Mouse (Mus musculus) limb, embryonic 14.5 days (tissue): ENCODE measurements around the gene Cd101. TPM values are rescaled to one million over a fixed set of nuclear protein-coding genes. Genes with fewer than 3 reads are reported as not detected.

Source experiments
- ATAC-seq: fragments of 200-750 bp; cut with Nextera tagmentation; 2 replicates; pipeline ENCODE4 v1.8.0; 2017; ENCODE audit warnings: low read depth, moderate number of reproducible peaks, moderate TSS enrichment; ENCODE audit not compliant: low FRiP score
- DNase-seq: peaks from one replicate; pipeline ENCODE4 v3.0.0-alpha.2; 2015; ENCODE audit warnings: low spot score
- H3K27ac ChIP-seq: fragments of 300-500 bp; sonication (generic); replicated peaks from 2 replicates; pipeline ENCODE4 v1.5.1; 2014; ENCODE audit warnings: low read depth, mild to moderate bottlenecking, low read length, moderate library complexity, mixed read lengths
- H3K27me3 ChIP-seq: fragments of 300-500 bp; sonication (generic); 2 replicates; pipeline ENCODE4 v1.6.1; 2014; ENCODE audit warnings: low read length, mixed read lengths; ENCODE audit not compliant: control insufficient read depth, insufficient read depth
- H3K36me3 ChIP-seq: fragments of 300-500 bp; sonication (generic); 2 replicates; pipeline ENCODE4 v1.6.1; 2014; ENCODE audit warnings: mild to moderate bottlenecking, low read length, moderate library complexity, mixed read lengths; ENCODE audit not compliant: control insufficient read depth, insufficient read depth
- H3K4me1 ChIP-seq: fragments of 300-500 bp; sonication (generic); 2 replicates; pipeline ENCODE4 v1.6.1; 2014; ENCODE audit warnings: antibody characterized with exemption, low read length, mixed read lengths; ENCODE audit not compliant: control insufficient read depth, insufficient read depth
- H3K4me2 ChIP-seq: fragments of 300-500 bp; sonication (generic); replicated peaks from 2 replicates; pipeline ENCODE4 v1.6.1; 2014; ENCODE audit warnings: low read depth, mild to moderate bottlenecking, low read length, moderate library complexity; ENCODE audit not compliant: severe bottlenecking
- H3K4me3 ChIP-seq: fragments of 300-500 bp; sonication (generic); replicated peaks from 2 replicates; pipeline ENCODE4 v1.5.1; 2014; ENCODE audit warnings: low read length
- H3K9ac ChIP-seq: fragments of 300-500 bp; sonication (generic); 2 replicates; pipeline ENCODE4 v1.6.1; 2014; ENCODE audit warnings: mild to moderate bottlenecking, low read depth, low read length, moderate library complexity; ENCODE audit not compliant: severe bottlenecking
- H3K9me3 ChIP-seq: fragments of 300-500 bp; sonication (generic); 2 replicates; pipeline ENCODE4 v1.6.1; 2016; ENCODE audit warnings: low read length; ENCODE audit not compliant: control insufficient read depth
- POLR2A ChIP-seq: fragments of 200-500 bp; IDR thresholded peaks from 2 replicates; pipeline ENCODE4 v1.8.0; 2012; ENCODE audit warnings: inconsistent platforms, mild to moderate bottlenecking, moderate library complexity, borderline replicate concordance; ENCODE audit not compliant: insufficient read depth, insufficient read length; ENCODE audit errors: extremely low read depth
- WGBS: fragments of 180-500 bp; shearing (Covaris S2); extraction: QIAGEN DNeasy Blood & Tissue Kit; methylation state at CpG from one replicate; pipeline ENCODE4 v1.1.7; 2014; 5-methylcytosine and 5-hydroxymethylcytosine counted together
- polyA plus RNA-seq, 2 experiments: library from polyadenylated mRNA; depleted of rRNA in 1 of 2; stranded (reverse) in 1 of 2; unstranded in 1 of 2; fragments of >200 nt; fragmentation: Nextera tagmentation in 1 of 2; extraction: Ambion mirVana in 1 of 2; gene quantifications; 2 replicates each; pipeline versions ENCODE4 v1.2.1 to v1.2.3; 2012 to 2014

Gene Cd101
- polyA plus RNA-seq, 2 experiments = 0.14 to 0.19 TPM

GRCm38 (mm10) chr3:101031456-101032142, 2.2 kb upstream of the Cd101 start:
- no peak for DNase-seq

GRCm38 (mm10) chr3:101030630-101031029, 1.3 kb upstream of the Cd101 start:
- Histone ChIP-seq H3K4me1 (0 out of 2 replicates have a peak, but pooled peaks cover 7% of the 10 kb centered on the region), H3K9me3 (no peaks in the 10 kb centered on the region), H3K4me2 (no peak overlapping the region), H3K27me3 (no peaks in the 10 kb centered on the region), H3K36me3 (no peaks in the 10 kb centered on the region), H3K9ac (no peak overlapping the region), H3K4me3 (no peak overlapping the region), H3K27ac (no peak overlapping the region)
- no peak for DNase-seq
- ATAC-seq = no peak
- TF ChIP-seq POLR2A = no peak
- WGBS = 100% methylated on average over 1 of the region's 1 CpGs

More at GRCm38 (mm10) chr3:101031456-101032142, 2.2 kb upstream of the Cd101 start:
- 54% methylated on average over 7 of the region's 7 CpGs for WGBS
- 0 out of 2 replicates have a peak, but pooled peaks cover 7% of the 10 kb centered on the region for H3K4me1 ChIP-seq
- ATAC-seq = no peak
- H3K27me3 ChIP-seq = no peaks in the 10 kb centered on the region
- H3K9me3 ChIP-seq = no peaks in the 10 kb centered on the region
- H3K9ac ChIP-seq = no peak overlapping the region
- TF ChIP-seq POLR2A = no peak
- 0 out of 2 replicates have a peak, but pooled peaks cover 4% of the 10 kb centered on the region for H3K36me3 ChIP-seq
- no peak overlapping the region for H3K4me2 ChIP-seq
- H3K4me3 ChIP-seq = no peak overlapping the region
- H3K27ac ChIP-seq = no peak overlapping the region

- TF ChIP-seq POLR2A = no peak
- no peaks in the 10 kb centered on the region for H3K36me3 ChIP-seq
- no peak overlapping the region for H3K4me3 ChIP-seq
- H3K4me1 ChIP-seq = 0 out of 2 replicates have a peak, but pooled peaks cover 7% of the 10 kb centered on the region
- ATAC-seq (no peak), DNase-seq (no peak)
- WGBS = 79% methylated on average over 1 of the region's 1 CpGs
- no peak overlapping the region for H3K27ac ChIP-seq
- H3K9ac ChIP-seq = no peak overlapping the region
- H3K9me3 ChIP-seq = no peaks in the 10 kb centered on the region
- no peak overlapping the region for H3K4me2 ChIP-seq
- H3K27me3 ChIP-seq = no peaks in the 10 kb centered on the region
Measured at GRCm38 (mm10) chr3:101026741-101027140, 2.6 kb downstream of the Cd101 start.

- ATAC-seq = no peak
- Histone ChIP-seq H3K4me1 (no peaks in the 10 kb centered on the region), H3K36me3 (no peaks in the 10 kb centered on the region), H3K27me3 (no peaks in the 10 kb centered on the region), H3K4me3 (no peak overlapping the region), H3K27ac (no peak overlapping the region), H3K9me3 (no peaks in the 10 kb centered on the region), H3K9ac (no peak overlapping the region), H3K4me2 (no peak overlapping the region)
- no peak for TF ChIP-seq POLR2A
- 87% methylated on average over 6 of the region's 6 CpGs for WGBS
- DNase-seq = no peak
Measured at GRCm38 (mm10) chr3:101022967-101023366, 6.4 kb downstream of the Cd101 start.

GRCm38 (mm10) chr3:101021481-101022051, 7.8 kb downstream of the Cd101 start:
- DNase-seq = no peak
- H3K9me3 ChIP-seq = no peaks in the 10 kb centered on the region
- H3K4me1 ChIP-seq = no peaks in the 10 kb centered on the region
- no peak for TF ChIP-seq POLR2A
- no peak for ATAC-seq
- no peak overlapping the region for H3K4me2 ChIP-seq
- no peaks in the 10 kb centered on the region for H3K36me3 ChIP-seq
- no peak overlapping the region for H3K9ac ChIP-seq
- no peak overlapping the region for H3K27ac ChIP-seq
- no peak overlapping the region for H3K4me3 ChIP-seq
- WGBS = 74% methylated on average over 8 of the region's 8 CpGs
- no peaks in the 10 kb centered on the region for H3K27me3 ChIP-seq

GRCm38 (mm10) chr3:101021073-101021472, 8.3 kb downstream of the Cd101 start:
- TF ChIP-seq POLR2A = no peak
- Histone ChIP-seq H3K4me1 (no peaks in the 10 kb centered on the region), H3K27me3 (no peaks in the 10 kb centered on the region), H3K4me2 (no peak overlapping the region), H3K9ac (no peak overlapping the region), H3K36me3 (no peaks in the 10 kb centered on the region), H3K27ac (no peak overlapping the region), H3K9me3 (no peaks in the 10 kb centered on the region), H3K4me3 (no peak overlapping the region)
- no peak for DNase-seq
- WGBS = 85% methylated on average over 5 of the region's 5 CpGs
- ATAC-seq = no peak
